Mouse (Mus musculus) small intestine, adult 2 months (tissue): Measurements from ENCODE around the gene Zfp825. TPM values are rescaled to one million over a fixed set of nuclear protein-coding genes. Genes with fewer than 3 reads are reported as not detected.

Experiments
- H3K27ac ChIP-seq: fragments of 200-500 bp; 2 replicates; pipeline ENCODE4 v1.5.1; 2012; ENCODE audit warnings: low read depth, low read length, control low read depth, inconsistent platforms; ENCODE audit not compliant: insufficient read depth
- H3K27me3 ChIP-seq: fragments of 200-500 bp; 2 replicates; pipeline ENCODE4 v1.6.1; 2012; ENCODE audit warnings: mild to moderate bottlenecking, moderate library complexity, low read length, inconsistent platforms; ENCODE audit not compliant: control insufficient read depth, insufficient read depth
- H3K36me3 ChIP-seq: fragments of 200-500 bp; 2 replicates; pipeline ENCODE4 v1.6.1; 2012; ENCODE audit warnings: mild to moderate bottlenecking, low read length, control low read depth, inconsistent platforms; ENCODE audit not compliant: control insufficient read depth, insufficient read depth
- H3K4me1 ChIP-seq: fragments of 200-500 bp; 2 replicates; pipeline ENCODE4 v1.6.1; 2012; ENCODE audit warnings: low read length, inconsistent platforms, mixed read lengths; ENCODE audit not compliant: control insufficient read depth, insufficient read depth, insufficient read length
- H3K4me3 ChIP-seq: fragments of 200-500 bp; 2 replicates; pipeline ENCODE4 v1.5.1; 2012; ENCODE audit warnings: low read depth, mild to moderate bottlenecking, control low read depth, inconsistent platforms, low read length, moderate library complexity
- CTCF ChIP-seq: fragments of 200-500 bp; IDR thresholded peaks from 2 replicates; pipeline ENCODE4 v1.5.1; 2012; ENCODE audit warnings: low read depth, mild to moderate bottlenecking, control low read depth, inconsistent platforms, low read length, moderate library complexity, mixed read lengths; ENCODE audit not compliant: insufficient replicate concordance, insufficient read length; ENCODE audit errors: extremely low read depth
- POLR2A ChIP-seq: fragments of 200-500 bp; IDR thresholded peaks from 2 replicates; pipeline ENCODE4 v1.6.1; 2012; ENCODE audit warnings: low read depth, mild to moderate bottlenecking, control low read depth, inconsistent platforms, low read length, moderate library complexity
- WGBS: fragments of 180-500 bp; shearing (Covaris S2); methylation state at CpG from one replicate; pipeline ENCODE4 v1.1.7; 2018; 5-methylcytosine and 5-hydroxymethylcytosine counted together
- polyA plus RNA-seq: library from polyadenylated mRNA; depleted of rRNA; stranded (reverse); fragments of >200 nt; gene quantifications from 2 replicates; pipeline ENCODE4 v1.2.3, GENCODE M21; 2012; rRNA removed

The Zfp825 gene
- polyA plus RNA-seq, 1 experiment: 0.10 TPM

DNA sequence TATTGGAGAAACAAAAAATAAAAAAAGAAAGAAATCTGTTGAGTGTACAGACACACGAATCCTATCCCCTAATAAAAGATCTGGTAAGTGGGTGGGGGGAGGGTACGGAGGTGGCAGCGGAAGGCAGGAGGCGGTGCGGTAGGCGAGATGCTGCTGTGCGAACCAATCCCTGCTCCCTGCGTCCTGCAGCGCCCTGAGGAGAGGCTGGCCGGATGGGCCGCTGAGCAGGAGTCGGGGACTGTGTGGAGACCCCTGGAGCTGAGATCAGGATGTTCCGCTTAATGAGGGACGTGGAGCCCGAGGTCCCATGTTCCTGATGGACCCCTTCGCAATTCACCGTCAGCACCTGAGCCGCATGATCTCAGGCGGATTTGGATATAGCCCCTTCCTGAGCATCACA is 53.9 kb downstream of the Zfp825 start:
- Histone ChIP-seq H3K36me3 (no peaks in the 10 kb centered on the region), H3K27ac (no peak overlapping the region), H3K4me3 (no peak overlapping the region), H3K27me3 (no peaks in the 10 kb centered on the region), H3K4me1 (no peaks in the 10 kb centered on the region)
- no peak for TF ChIP-seq CTCF
- TF ChIP-seq POLR2A: no peak
- WGBS: 35% methylated on average over 19 of the region's 19 CpGs

Other genes with a start within 250 kb of the Zfp825 start
- 1.3 and 1.6 TPM in 2 replicates for gene Ahrr, start 201.7 kb downstream of the Zfp825 start, polyA plus RNA-seq
- gene Pdcd6, start 176.4 kb downstream of the Zfp825 start, polyA plus RNA-seq: 128 and 248 TPM in 2 replicates
- 65.1 and 96.7 TPM in 2 replicates for gene Sdha, start 143.7 kb downstream of the Zfp825 start, polyA plus RNA-seq
- 0.36 and 0.74 TPM in 2 replicates for gene Ccdc127, start 143.7 kb downstream of the Zfp825 start, polyA plus RNA-seq
- 0.34 and 0.38 TPM in 2 replicates for gene Lrrc14b, start 130.0 kb downstream of the Zfp825 start, polyA plus RNA-seq
- gene Zfp72, start 103.2 kb downstream of the Zfp825 start, polyA plus RNA-seq: 0.03 TPM in 1 of 2 replicates, not detected in the other
- 13.9 and 16.3 TPM in 2 replicates for gene Ftl1-ps1, start 94.3 kb downstream of the Zfp825 start, polyA plus RNA-seq
- gene Erap1, start 145.6 kb upstream of the Zfp825 start, polyA plus RNA-seq: 7.6 and 16.2 TPM in 2 replicates